Mouse (Mus musculus): ENCODE data around the gene Gm9112. TPM values are rescaled to one million over a fixed set of nuclear protein-coding genes. Genes with fewer than 3 reads are reported as not detected.

Gm9112 gene
- polyA plus RNA-seq, 1 experiment from 2014 or later = 0.37 TPM

Other genes with a start within 250 kb of the Gm9112 start
- 7.7 and 8.2 TPM in 2 replicates for gene Hdac8, start 202.3 kb downstream of the Gm9112 start, polyA plus RNA-seq (2015; fragmentation: Nextera tagmentation; extraction: Ambion mirVana)
- 4.4 TPM in 2 replicates for gene Phka1, start 63.4 kb downstream of the Gm9112 start, polyA plus RNA-seq (2015; fragmentation: Nextera tagmentation; extraction: Ambion mirVana)
- gene Gm3880, start 20.7 kb downstream of the Gm9112 start, polyA plus RNA-seq (2015; fragmentation: Nextera tagmentation; extraction: Ambion mirVana) = not detected in 2 replicates
- gene Dmrtc1b, start 230 bp upstream of the Gm9112 start, polyA plus RNA-seq (2015; fragmentation: Nextera tagmentation; extraction: Ambion mirVana) = not detected in 2 replicates
- not detected in 2 replicates for gene Dmrtc1c1, start 95.3 kb upstream of the Gm9112 start, polyA plus RNA-seq (2015; fragmentation: Nextera tagmentation; extraction: Ambion mirVana)
- gene Dmrtc1c2, start 147.0 kb upstream of the Gm9112 start, polyA plus RNA-seq (2015; fragmentation: Nextera tagmentation; extraction: Ambion mirVana) = not detected in 2 replicates
- gene 1700031F05Rik, start 160.3 kb upstream of the Gm9112 start, polyA plus RNA-seq (2015; fragmentation: Nextera tagmentation; extraction: Ambion mirVana) = not detected in 2 replicates
- 0.26 and 0.87 TPM in 2 replicates for gene Dmrtc1a, start 201.1 kb upstream of the Gm9112 start, polyA plus RNA-seq (2015; fragmentation: Nextera tagmentation; extraction: Ambion mirVana)
- not detected in 2 replicates for gene 1700011M02Rik, start 201.3 kb upstream of the Gm9112 start, polyA plus RNA-seq (2015; fragmentation: Nextera tagmentation; extraction: Ambion mirVana)
- not detected in 2 replicates for gene 1700018G05Rik, start 220.7 kb upstream of the Gm9112 start, polyA plus RNA-seq (2015; fragmentation: Nextera tagmentation; extraction: Ambion mirVana)